Mouse (Mus musculus) gastrocnemius, postnatal 4 days (tissue): Measurements from ENCODE around the gene Lmo4. TPM values are rescaled to one million over a fixed set of nuclear protein-coding genes. Genes with fewer than 3 reads are reported as not detected.

Source experiments
- DNase-seq, 2 experiments: peaks; one replicate each; pipeline ENCODE4 v3.0.0; 2021 to 2022; ENCODE audit warnings: low spot score in 2 of 2, mixed read lengths in 2 of 2
- long read RNA-seq, 2 experiments: library from polyadenylated mRNA; stranded (forward); transcript quantifications; one replicate each; pipeline ENCODE4 v2.0.0; 2021
- total RNA-seq, 2 experiments: library from RNA; stranded (reverse); gene quantifications; 2 replicates each; pipeline ENCODE4 v1.2.3; 2021

The Lmo4 gene
- total RNA-seq = 10 to 100 TPM; 29.2 to 31.3 TPM
- long read RNA-seq, experiment 1, transcript Lmo4-201 (5 exons, 1,669 nt) = major isoform, 5 of 10 reads
- long read RNA-seq, experiment 1, partial matches to known transcripts = 1 of 10 reads
- long read RNA-seq, experiment 1, other reads (novel, unspliced or antisense) = 3 of 10 reads
- long read RNA-seq, experiment 2, transcript Lmo4-201 (5 exons, 1,669 nt) = major isoform, 6 of 8 reads
- long read RNA-seq, experiment 2, partial matches to known transcripts = 0 of 8 reads
- long read RNA-seq, experiment 2, other reads (novel, unspliced or antisense) = 0 of 8 reads

DNA sequence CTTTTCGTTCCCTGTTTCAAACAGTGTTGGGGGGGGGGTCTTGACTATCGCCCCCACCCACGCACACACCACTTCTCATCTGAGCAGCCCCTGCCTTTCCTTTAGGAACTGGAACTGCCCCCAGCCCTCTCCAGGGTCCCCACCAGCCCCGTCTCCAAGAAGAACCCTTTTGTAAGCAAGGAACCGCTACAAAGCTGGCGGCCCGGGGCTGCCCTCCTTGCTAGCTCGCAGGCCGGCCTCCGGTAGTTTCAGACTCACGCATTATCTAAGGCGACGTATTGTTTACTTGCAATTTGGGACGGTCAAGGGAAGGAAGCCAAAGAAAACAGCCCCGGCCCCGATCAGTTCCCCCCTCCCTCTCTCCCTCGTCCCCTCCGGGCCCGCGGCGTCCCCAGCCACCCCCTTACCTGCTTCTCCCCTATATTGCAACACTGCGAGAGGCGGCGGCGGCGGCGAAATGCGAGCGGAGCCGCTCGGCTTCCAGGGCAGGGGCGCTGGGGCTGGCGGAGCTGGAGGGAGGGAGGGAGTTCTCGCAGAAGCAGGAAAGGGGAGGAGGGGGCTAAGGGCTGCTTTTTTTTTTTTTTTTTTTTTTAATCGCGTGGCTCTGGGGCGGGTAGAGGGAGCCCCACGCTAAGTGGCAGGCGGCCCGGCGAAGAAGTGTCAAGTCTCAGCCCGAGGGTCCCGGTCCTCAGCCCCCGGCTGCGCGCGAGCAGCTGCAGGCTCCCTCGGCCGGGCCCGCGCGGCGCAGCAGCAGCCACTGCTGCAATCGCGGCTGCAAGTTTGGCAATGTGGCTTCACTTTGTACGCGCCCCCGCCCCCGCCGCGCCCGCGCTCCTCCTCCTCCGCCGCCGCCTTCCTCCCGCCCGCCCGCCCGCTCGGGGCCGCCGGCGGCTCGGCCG lies at the start of gene Lmo4:
Gene Lmo4, minus strand, starts transcription at position 808 of the 899 bp plus-strand sequence.
- DNase-seq = peak; percentile 80 to 90

DNA sequence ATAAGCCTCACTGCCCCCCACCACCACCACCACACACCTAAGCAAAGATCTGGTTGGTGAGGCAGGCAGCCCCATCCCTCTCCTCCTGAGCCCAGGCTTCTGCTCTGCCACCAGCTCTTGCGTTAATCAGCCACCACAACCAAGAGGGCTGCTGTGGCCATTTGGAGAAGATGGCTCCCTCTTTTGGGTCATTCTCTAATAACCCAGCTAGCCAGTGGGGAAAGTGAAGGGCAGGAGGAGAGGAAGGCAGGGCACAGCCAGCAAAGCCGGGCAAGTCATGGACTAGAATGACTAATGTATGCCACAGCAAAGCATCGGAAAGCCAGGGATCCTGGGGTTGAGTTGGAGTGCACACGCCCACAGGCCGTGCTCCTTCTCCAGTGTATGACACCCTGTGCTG lies 49.3 kb upstream of the Lmo4 start:
- no peak for DNase-seq

DNA sequence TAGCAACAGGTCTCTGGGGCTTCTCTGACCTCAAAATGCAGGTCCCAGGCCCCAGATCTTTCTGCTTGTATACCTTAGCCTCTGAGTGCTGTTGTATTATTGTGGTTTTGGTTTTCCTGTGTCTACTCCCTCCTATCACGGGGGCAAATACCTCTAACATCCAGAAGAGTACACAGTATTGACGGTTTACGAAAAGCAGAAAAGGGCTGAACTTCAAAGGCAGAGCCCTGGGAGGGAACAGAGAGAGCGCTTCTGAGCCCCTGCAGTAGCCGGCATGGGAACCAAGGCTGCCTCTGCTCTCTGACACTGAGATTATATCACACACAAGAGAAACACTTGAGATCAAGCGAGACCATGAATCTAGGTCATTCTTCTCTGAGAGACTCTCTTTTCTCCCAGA lies 48.0 kb upstream of the Lmo4 start:
- DNase-seq = no peak

DNA sequence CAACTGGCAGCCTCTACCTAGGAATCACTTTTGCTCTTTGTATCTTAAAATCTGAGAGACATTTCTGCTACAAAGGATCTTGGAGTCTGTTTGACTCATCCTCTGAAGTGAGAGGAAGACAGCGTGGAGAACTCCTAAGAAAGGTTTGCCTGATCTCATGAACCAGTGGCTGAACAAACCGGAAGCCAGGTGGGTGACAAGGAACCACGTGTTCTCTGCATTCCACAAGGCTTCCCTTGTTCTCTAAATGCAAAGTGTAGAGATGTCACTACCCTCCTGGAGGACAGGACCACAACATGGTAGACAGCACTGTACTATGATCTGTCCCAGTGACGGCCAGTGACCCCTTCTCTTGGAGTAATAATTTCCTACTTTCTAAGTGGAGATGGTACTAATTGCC lies 47.1 kb upstream of the Lmo4 start:
- no peak for DNase-seq

- peak; percentile 48 to 68 for DNase-seq
These were observed 37.1 kb upstream of the Lmo4 start for GRCm38 (mm10) chr3:144242025-144242673.

- DNase-seq = no peak
These were observed 36.1 kb upstream of the Lmo4 start for GRCm38 (mm10) chr3:144241161-144241560.

DNA sequence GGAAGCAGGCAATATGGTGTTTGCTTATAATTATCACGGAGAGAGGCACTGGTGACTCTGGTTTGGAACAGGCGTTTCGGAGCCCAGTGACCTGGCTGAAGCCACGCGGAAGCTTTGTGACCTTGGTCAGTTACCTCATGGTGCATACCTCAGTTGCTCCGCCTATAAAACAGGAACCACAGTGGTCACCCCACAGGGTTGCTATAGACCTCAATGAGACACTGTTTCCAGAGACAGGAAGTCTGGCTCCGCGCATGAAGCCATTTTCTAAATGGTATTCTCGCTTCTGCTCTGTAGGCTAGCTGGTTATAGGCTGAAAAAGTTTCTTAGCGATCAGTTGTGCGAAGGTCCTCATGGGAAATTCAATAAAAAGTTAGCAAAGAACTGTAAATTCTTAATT lies 33.5 kb upstream of the Lmo4 start:
- no peak for DNase-seq

DNA sequence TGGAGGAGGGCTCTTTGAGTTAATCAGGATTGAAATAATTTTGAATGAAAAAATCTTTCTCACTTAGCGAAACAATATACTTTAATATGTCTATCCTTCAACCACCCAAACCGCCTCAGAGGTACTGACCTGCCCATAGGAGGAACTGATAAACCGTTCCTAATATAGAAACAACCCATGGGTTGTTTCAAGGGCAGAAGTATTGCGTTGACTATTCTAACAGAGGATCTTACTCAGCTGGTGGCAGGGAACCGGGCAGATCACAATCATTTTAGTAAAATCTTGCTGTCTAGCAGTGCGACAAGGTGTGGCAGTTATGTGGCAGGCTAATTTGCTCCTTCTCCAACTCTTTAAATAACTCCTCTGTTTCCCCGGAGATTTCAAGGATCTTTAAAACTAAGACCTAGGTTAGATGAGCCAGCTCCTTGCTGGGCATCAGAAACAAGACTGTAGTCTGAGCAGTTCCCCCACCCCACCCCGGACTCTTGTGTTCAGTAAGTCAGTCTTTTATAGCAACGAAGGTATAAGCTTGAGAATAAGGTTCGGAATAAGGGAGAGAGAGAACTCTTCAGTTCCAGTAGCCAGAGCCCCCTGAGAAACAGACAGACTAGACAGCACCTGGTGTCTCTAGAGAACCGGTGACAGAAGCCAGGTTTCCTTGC lies 27.5 kb upstream of the Lmo4 start:
- DNase-seq = no peak

- DNase-seq = no peak
These were observed 26.9 kb upstream of the Lmo4 start for GRCm38 (mm10) chr3:144231931-144232330.

GRCm38 (mm10) chr3:144231419-144231818 lies 26.4 kb upstream of the Lmo4 start:
- DNase-seq = no peak

- DNase-seq = no peak
These were observed 25.0 kb upstream of the Lmo4 start for GRCm38 (mm10) chr3:144230016-144230415.

DNA sequence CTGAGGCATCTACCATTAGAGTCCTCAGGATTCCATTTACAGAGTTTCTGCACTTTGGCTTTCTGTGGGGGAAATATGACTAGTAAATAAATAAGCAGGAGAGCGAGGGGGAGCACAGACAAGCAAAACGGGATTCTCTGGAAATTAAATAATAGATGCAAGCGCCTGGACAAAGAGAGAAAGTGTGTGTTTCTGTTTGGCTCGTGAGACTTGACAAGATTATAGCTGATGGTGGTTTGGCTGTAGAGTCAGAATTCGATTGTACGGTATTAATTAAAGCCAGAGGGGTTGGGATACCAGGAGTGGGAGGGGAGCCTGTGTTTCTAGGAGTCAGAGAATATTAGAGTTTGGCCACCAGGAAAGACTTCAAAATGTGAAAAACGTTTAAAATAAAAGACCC lies 24.3 kb upstream of the Lmo4 start:
- no peak for DNase-seq

GRCm38 (mm10) chr3:144225456-144226240 lies 20.6 kb upstream of the Lmo4 start:
- DNase-seq = peak in 1 of 2 experiments; percentile 46

GRCm38 (mm10) chr3:144224594-144224993 lies 19.6 kb upstream of the Lmo4 start:
- DNase-seq = no peak

- no peak for DNase-seq
These were observed 18.5 kb upstream of the Lmo4 start for GRCm38 (mm10) chr3:144223377-144224105.

GRCm38 (mm10) chr3:144222381-144222780 lies 17.4 kb upstream of the Lmo4 start:
- DNase-seq = no peak

DNA sequence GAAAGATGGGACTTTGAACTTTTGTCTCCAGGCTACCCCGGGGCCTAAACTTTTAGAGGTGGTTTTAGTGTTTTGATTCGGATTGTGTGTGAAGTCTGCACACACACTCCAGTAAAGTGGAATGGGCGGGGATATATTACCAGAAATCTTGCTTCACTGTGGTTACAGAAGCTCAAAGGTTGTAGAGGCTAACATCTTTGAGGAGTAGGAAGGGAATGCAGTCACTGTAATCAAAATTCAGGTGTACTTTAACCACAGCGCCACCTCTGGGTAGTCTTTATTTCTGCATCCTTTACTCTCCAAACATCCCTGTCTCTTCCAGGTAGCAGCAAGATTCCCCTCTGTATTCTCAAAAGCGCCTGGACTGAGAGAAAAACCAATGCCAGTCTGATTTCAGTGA lies 2.5 kb upstream of the Lmo4 start:
- DNase-seq = peak in 1 of 2 experiments; percentile 39

GRCm38 (mm10) chr3:144206942-144207341 lies 1.9 kb upstream of the Lmo4 start:
- no peak for DNase-seq

GRCm38 (mm10) chr3:144206261-144206660 lies 1.2 kb upstream of the Lmo4 start:
- no peak for DNase-seq
